Mouse (Mus musculus): ENCODE measurements around the gene Prcp.
"Not testable (repeated sequence)": the region's sequence is repeated elsewhere in the genome, so short reads cannot be mapped to it uniquely, and the experiment has no call there.

The Prcp gene

GRCm38 (mm10) chr7:92890618-92891230 lies 16.5 kb downstream of the Prcp start:
- DNase-seq (ENCODE audit: low read depth), result no peak

GRCm38 (mm10) chr7:92893478-92893877 lies 19.2 kb downstream of the Prcp start:
- DNase-seq (ENCODE audit: low read depth), result peak; percentile 42

GRCm38 (mm10) chr7:92896036-92896435 lies 21.8 kb downstream of the Prcp start:
- no peak for DNase-seq (ENCODE audit: low read depth)

GRCm38 (mm10) chr7:92897021-92897420 lies 22.8 kb downstream of the Prcp start:
- DNase-seq (ENCODE audit: low read depth), result no peak

GRCm38 (mm10) chr7:92903360-92904038 lies 29.2 kb downstream of the Prcp start:
- peak; percentile 85 for DNase-seq (ENCODE audit: low read depth)

GRCm38 (mm10) chr7:92904285-92904684 lies 30.0 kb downstream of the Prcp start:
- DNase-seq (ENCODE audit: low read depth), result not testable (repeated sequence)

- no peak for DNase-seq (ENCODE audit: low read depth)
Measured at GRCm38 (mm10) chr7:92920172-92920856, 46.0 kb downstream of the Prcp start.

- DNase-seq (ENCODE audit: low read depth), result no peak
Measured at GRCm38 (mm10) chr7:92920857-92921172, 46.5 kb downstream of the Prcp start.

- DNase-seq (ENCODE audit: low read depth), result no peak
Measured at GRCm38 (mm10) chr7:92932792-92933191, 58.5 kb downstream of the Prcp start.

GRCm38 (mm10) chr7:92933308-92933948 lies 59.2 kb downstream of the Prcp start:
- not testable (repeated sequence) for DNase-seq (ENCODE audit: low read depth)

- DNase-seq (ENCODE audit: low read depth), result no peak
Measured at GRCm38 (mm10) chr7:92936747-92937146, 62.5 kb downstream of the Prcp start.

- DNase-seq (ENCODE audit: low read depth), result no peak
Measured at GRCm38 (mm10) chr7:92937955-92938354, 63.7 kb downstream of the Prcp start.

GRCm38 (mm10) chr7:92939776-92940175 lies 65.5 kb downstream of the Prcp start:
- DNase-seq (ENCODE audit: low read depth), result no peak

GRCm38 (mm10) chr7:92950775-92951174 lies 76.5 kb downstream of the Prcp start:
- DNase-seq (ENCODE audit: low read depth), result no peak

GRCm38 (mm10) chr7:92952210-92952609 lies 77.9 kb downstream of the Prcp start:
- no peak for DNase-seq (ENCODE audit: low read depth)

GRCm38 (mm10) chr7:92959758-92960157 lies 85.5 kb downstream of the Prcp start:
- DNase-seq (ENCODE audit: low read depth), result no peak

- DNase-seq (ENCODE audit: low read depth), result no peak
Measured at GRCm38 (mm10) chr7:92961876-92962275, 87.6 kb downstream of the Prcp start.

GRCm38 (mm10) chr7:92964754-92965501 lies 90.7 kb downstream of the Prcp start:
- peak; percentile 69 for DNase-seq (ENCODE audit: low read depth)

- no peak for DNase-seq (ENCODE audit: low read depth)
Measured at GRCm38 (mm10) chr7:92967381-92968127, 93.3 kb downstream of the Prcp start.

GRCm38 (mm10) chr7:92977429-92977828 lies 103.2 kb downstream of the Prcp start:
- no peak for DNase-seq (ENCODE audit: low read depth)

GRCm38 (mm10) chr7:92978225-92978624 lies 104.0 kb downstream of the Prcp start:
- no peak for DNase-seq (ENCODE audit: low read depth)

Measured in naive thymus-derived CD4-positive, alpha-beta T cell, adult 2 months (primary cell).